Mouse (Mus musculus) frontal cortex, postnatal 25 days (tissue): ENCODE data around the gene Rnf126.

Source experiments
- DNase-seq, 2 experiments: peaks; one replicate each; pipeline ENCODE4 v3.0.0; 2022; ENCODE audit warnings: low spot score in 2 of 2

The Rnf126 gene

DNA sequence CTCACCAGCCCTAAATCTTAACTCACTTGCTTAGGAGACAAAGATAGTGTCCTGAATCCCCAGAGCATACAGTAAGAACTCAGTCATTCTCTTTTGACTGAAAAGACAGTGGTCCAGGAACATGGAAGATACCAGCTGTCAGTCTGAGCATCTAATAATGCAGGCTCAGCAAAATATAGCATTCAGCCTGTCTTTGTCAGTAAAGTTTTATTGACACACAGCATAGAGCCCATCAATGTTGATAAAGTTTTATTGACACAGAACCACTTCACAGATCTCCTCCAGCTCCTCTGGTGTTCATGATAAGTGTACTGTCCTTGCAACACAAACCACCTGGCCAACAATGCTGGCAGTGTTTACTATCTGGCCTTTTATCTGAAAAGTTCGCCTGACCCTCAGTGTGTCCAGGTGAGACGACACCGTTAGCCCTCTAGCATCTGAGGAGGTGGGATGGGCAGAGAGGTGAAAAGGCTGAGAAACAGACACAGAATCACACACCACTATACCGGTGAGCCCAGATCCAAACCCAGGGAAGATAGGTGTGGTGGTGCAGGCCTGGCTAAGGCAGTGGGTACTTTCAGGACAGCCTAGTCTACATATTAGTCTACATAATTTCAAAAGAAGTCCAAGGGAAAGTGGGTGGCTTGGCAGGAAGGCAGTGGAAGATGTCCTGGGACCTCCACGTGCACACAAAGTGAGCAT lies 25.7 kb upstream of the Rnf126 start:
- DNase-seq: no peak

- no peak for DNase-seq
Observed at GRCm38 (mm10) chr10:79790861-79791260, 24.1 kb upstream of the Rnf126 start, which contains the start of gene Prss57. TSS of gene Prss57 (minus strand) at chr10:79790961.

GRCm38 (mm10) chr10:79789581-79789980 lies 22.8 kb upstream of the Rnf126 start:
- DNase-seq: no peak

GRCm38 (mm10) chr10:79788386-79789158 lies 21.8 kb upstream of the Rnf126 start:
- peak; percentile 73 to 83 for DNase-seq

GRCm38 (mm10) chr10:79783920-79784800 lies 17.4 kb upstream of the Rnf126 start:
- DNase-seq: no peak

GRCm38 (mm10) chr10:79783050-79783449 lies 16.3 kb upstream of the Rnf126 start:
- no peak for DNase-seq

- no peak for DNase-seq
Observed at GRCm38 (mm10) chr10:79781956-79782355, 15.2 kb upstream of the Rnf126 start.

DNA sequence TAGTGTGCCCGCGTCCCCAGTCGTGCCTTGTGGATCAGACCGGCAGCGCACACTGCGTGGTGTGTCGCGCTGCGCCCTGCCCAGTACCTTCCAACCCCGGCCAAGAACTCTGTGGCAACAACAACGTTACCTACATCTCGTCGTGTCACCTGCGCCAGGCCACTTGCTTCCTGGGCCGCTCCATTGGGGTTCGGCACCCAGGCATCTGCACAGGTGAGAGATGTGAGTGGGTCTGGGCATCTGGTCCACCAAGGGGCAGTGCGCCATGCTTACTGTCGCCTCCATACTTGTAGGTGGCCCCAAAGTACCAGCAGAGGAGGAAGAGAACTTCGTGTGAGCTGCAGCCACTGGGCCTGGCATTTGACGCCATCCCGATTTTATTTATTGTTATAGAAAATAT lies 14.4 kb upstream of the Rnf126 start:
- no peak for DNase-seq

DNA sequence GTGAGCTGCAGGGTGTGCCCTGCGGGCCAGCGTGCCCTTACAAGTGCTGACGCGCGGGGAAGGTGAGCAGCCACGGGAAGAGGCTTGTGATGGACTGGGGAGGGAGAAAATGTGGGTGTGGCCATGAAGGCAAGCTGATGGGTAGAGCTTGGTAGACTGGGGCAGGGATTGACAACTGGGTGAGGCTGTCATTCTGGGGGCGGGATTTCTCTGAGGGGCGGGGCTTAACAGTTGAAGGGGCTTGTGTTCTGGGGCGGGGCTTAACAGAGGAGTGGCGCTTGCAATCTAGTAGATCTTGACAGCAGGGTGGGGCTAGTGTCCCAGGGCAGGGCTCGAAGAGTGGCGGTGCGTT lies 13.9 kb upstream of the Rnf126 start:
- DNase-seq: no peak

DNA sequence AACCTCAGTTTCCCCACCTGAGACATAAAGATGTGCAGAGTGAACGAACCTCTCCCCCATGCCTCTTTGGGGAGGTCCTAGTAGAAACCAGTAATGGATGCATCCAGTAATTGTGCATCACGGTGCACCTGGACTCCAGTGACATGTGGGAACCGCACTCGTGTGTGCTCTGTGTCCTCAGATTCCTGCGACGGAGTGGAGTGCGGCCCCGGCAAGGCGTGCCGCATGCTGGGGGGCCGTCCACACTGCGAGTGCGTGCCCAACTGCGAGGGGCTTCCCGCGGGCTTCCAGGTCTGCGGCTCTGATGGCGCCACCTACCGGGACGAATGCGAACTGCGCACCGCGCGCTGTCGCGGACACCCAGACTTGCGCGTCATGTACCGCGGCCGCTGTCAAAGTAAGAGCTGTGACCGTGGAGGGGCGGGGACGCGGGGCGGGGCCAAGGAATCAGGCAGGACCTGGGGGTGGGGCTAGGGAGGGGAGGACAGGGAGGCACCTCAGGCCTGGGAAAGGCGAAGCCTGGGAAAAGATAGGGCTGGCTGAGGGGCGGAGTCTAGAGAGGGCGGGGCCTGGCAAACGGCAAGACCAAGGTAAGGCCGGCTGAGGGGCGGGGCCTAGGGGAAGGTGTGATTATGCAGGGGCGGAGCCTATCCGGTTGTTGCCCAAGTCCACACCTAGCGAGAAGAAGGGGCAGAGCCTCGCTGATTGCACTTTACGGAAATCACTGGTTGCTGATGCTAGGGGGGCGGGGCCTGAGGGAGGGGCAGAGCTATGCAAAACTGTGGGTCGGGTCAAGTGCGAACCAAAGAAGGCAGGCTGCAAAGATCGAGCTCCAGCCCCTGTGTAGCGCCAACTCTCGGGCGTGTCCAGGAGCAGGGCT lies 13.3 kb upstream of the Rnf126 start:
- DNase-seq: peak; percentile 96 to 97

DNA sequence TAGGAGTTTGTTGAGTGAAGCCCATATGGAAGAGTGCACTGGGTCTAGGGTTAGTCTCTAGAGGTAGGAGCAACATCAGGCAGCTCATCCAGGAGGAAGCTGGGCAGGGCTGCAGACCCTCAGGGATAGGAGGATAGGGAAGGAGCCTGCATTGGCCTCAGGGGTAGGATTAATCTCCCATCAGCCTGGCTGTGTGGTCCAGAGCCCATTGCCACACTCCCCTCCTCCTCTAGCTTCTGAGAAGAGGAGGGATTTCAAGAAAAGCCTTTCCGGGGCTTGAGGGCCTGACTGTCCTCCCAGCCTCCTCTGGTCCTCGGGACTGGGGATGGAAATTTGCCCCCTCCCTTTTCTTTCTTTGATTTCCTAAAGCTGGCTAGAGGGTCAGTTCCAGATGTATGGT lies 12.4 kb upstream of the Rnf126 start:
- DNase-seq: no peak

GRCm38 (mm10) chr10:79778006-79778405 lies 11.3 kb upstream of the Rnf126 start:
- no peak for DNase-seq

DNA sequence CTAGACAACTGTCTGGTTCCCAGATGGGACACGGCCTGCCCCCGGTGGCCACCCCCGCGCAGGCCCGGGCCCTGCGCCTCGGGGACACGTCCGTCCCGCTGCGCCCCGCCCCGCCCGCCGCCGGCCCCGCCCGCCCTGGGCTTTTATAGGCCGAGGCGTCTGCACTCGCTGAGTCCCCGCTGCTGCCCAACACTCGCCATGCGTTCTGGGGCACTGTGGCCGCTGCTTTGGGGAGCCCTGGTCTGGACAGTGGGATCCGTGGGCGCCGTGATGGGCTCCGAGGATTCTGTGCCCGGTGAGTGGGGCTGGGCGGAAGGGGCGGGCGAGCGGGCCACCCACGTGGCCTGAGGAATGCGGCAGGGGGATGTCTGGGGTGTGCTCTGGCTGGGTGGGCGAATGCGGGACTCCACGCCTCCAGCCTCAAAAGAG lies 10.4 kb upstream of the Rnf126 start, which contains the start of gene Fstl3:
Fstl3 (plus strand) TSS at position 170 of the 429 bp plus-strand sequence.
- no peak for DNase-seq

GRCm38 (mm10) chr10:79774486-79775279 lies 7.9 kb upstream of the Rnf126 start:
- DNase-seq: no peak

DNA sequence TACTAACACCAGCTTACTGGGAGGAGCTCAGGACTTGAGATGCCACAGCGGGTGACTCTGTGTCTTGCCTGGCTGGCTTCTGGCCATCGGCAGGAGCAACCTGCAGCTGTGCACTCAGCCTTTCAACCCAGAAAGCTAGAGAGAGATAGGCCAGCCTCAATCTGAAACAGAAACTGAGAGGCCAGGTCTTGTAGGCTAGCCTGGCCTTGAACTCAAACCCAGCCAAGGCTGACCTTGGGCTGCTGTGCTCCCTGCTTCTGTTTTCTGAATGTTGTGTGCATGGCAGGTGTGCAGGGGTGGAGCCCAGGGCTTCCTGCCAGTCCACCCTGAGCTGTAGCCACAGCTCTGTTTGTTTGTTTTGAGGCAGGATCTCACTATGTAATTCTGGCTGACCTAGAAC lies 6.5 kb upstream of the Rnf126 start:
- DNase-seq: no peak

GRCm38 (mm10) chr10:79772320-79772719 lies 5.6 kb upstream of the Rnf126 start:
- no peak for DNase-seq

- no peak for DNase-seq
Observed at GRCm38 (mm10) chr10:79769329-79769728, 2.6 kb upstream of the Rnf126 start.

- DNase-seq: peak; percentile 63 to 70
Observed at GRCm38 (mm10) chr10:79768400-79768799, 1.6 kb upstream of the Rnf126 start.

GRCm38 (mm10) chr10:79767372-79768244 lies 856 bp upstream of the Rnf126 start:
- DNase-seq: peak; percentile 86 to 92
